49 mouse cellular contexts compared by ENCODE assay signal in the genomic region with DNA sequence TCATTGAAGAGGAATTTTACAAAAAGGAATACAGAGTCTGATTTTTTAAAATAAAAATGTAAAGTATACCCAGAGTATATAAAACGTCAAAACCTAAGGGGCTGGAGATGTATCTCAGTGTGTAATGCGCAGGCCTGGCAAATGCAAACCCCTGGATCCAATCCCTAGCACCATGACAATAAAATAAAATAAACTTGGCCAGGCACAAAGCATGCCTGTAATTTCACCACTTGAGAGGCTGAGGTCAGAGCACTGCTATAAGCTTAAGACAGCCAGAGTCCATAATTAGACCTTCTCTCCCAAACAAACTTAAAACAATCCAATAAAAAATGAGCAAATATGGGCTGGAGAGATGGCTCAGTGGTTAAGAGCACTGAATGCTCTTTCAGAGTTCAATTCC. TPM values are rescaled to one million over a fixed set of nuclear protein-coding genes. Genes with fewer than 3 reads are reported as not detected.
"Had no signal": no experiment of that assay in that cellular context is flagged by ENCODE, and none has a peak within 500 bp of the region (broad histone marks: within the 10 kb centered on the region; RNA-seq: fewer than 3 reads in every experiment).

No protein-coding gene starts in this region.

- H3K4me1 ChIP-seq: heart, embryonic 10.5 days; heart, embryonic 12.5 days; heart, embryonic 13.5 days; heart, embryonic 15.5 days; hindbrain, embryonic 10.5 days; hindbrain, embryonic 12.5 days; hindbrain, embryonic 13.5 days; hindbrain, embryonic 15.5 days; intestine, embryonic 15.5 days; kidney, embryonic 15.5 days had no signal

- H3K4me2 ChIP-seq: heart, embryonic 11.5 days; heart, embryonic 12.5 days; heart, embryonic 13.5 days; heart, embryonic 15.5 days; hindbrain, embryonic 12.5 days; hindbrain, embryonic 13.5 days; hindbrain, embryonic 14.5 days; hindbrain, embryonic 15.5 days; intestine, embryonic 15.5 days; kidney, embryonic 15.5 days had no signal

- H3K4me3 ChIP-seq: heart, embryonic 10.5 days; heart, embryonic 12.5 days; heart, embryonic 13.5 days; heart, embryonic 15.5 days; hindbrain, embryonic 10.5 days; hindbrain, embryonic 12.5 days; hindbrain, embryonic 13.5 days; hindbrain, embryonic 15.5 days; intestine, embryonic 15.5 days; kidney, embryonic 15.5 days; layer of hippocampus, adult 2 months had no signal

- H3K27me3 ChIP-seq: heart, embryonic 12.5 days; heart, embryonic 13.5 days; heart, embryonic 15.5 days; hindbrain, embryonic 12.5 days; hindbrain, embryonic 13.5 days; hindbrain, embryonic 15.5 days; intestine, embryonic 15.5 days; kidney, embryonic 15.5 days had no signal

- H3K27ac ChIP-seq: heart, embryonic 10.5 days; heart, embryonic 13.5 days; heart, embryonic 15.5 days; hindbrain, embryonic 10.5 days; hindbrain, embryonic 12.5 days; hindbrain, embryonic 13.5 days; hindbrain, embryonic 14.5 days; hindbrain, embryonic 15.5 days; hindbrain, postnatal 0 days; intestine, embryonic 15.5 days; kidney, embryonic 15.5 days; kidney, postnatal 0 days; layer of hippocampus, adult 2 months had no signal

- DNase-seq: heart, postnatal 14 days; heart, postnatal 4 days; kidney, adult 11 months; kidney, adult 18-20 months; kidney, adult 8-10 months; kidney, adult 9 months; kidney, postnatal 10 days; kidney, postnatal 14 days; kidney, postnatal 25 days; kidney, postnatal 4 days; layer of hippocampus, adult 9-11 months; layer of hippocampus, postnatal 36 days had no signal

- ATAC-seq: hindbrain, embryonic 16.5 days; hindbrain, postnatal 0 days; inflammation-experienced regulatory T-cells, adult 6 months; intestine, embryonic 15.5 days; intestine, embryonic 16.5 days; intestine, postnatal 0 days had no signal

- H3K9ac ChIP-seq: heart, embryonic 12.5 days; heart, embryonic 13.5 days; heart, embryonic 15.5 days; hindbrain, embryonic 12.5 days; hindbrain, embryonic 13.5 days; hindbrain, embryonic 14.5 days; hindbrain, embryonic 15.5 days; intestine, embryonic 15.5 days; kidney, embryonic 15.5 days had no signal

- H3K9me3 ChIP-seq: heart, embryonic 10.5 days; heart, embryonic 12.5 days; heart, embryonic 13.5 days; heart, embryonic 15.5 days; hindbrain, embryonic 10.5 days; hindbrain, embryonic 12.5 days; hindbrain, embryonic 13.5 days; hindbrain, embryonic 15.5 days; intestine, embryonic 15.5 days; kidney, embryonic 15.5 days had no signal

- H3K36me3 ChIP-seq: heart, embryonic 10.5 days; heart, embryonic 15.5 days; intestine, embryonic 15.5 days had no signal

RNA-seq across cellular contexts. Expression of gene Gm11027, which starts 52.1 kb away (rescaled TPM):
- total RNA-seq: heart, adult 8-10 months; heart, postnatal 10 days; heart, postnatal 14 days; heart, postnatal 25 days; heart, postnatal 4 days; hematopoietic stem cell, adult 5-6 weeks; hindbrain, postnatal 0 days; layer of hippocampus, adult 18-20 months; layer of hippocampus, adult 2 months; layer of hippocampus, adult 8-10 months; layer of hippocampus, postnatal 10 days; layer of hippocampus, postnatal 14 days; layer of hippocampus, postnatal 25 days; layer of hippocampus, postnatal 36 days had no signal
- polyA plus RNA-seq: heart, embryonic 10.5 days; heart, embryonic 11.5 days; heart, embryonic 12.5 days; heart, embryonic 13.5 days; heart, embryonic 14.5 days; heart, embryonic 15.5 days; heart, embryonic 16.5 days; heart, postnatal 0 days; hindbrain, embryonic 10.5 days; hindbrain, embryonic 11.5 days; hindbrain, embryonic 12.5 days; hindbrain, embryonic 13.5 days; hindbrain, embryonic 14.5 days; hindbrain, embryonic 15.5 days; hindbrain, embryonic 16.5 days; hindbrain, postnatal 0 days; intestine, embryonic 14.5 days; intestine, embryonic 15.5 days; intestine, embryonic 16.5 days; intestine, postnatal 0 days; kidney, adult 2 months; kidney, embryonic 14.5 days; kidney, embryonic 15.5 days; kidney, embryonic 16.5 days; kidney, postnatal 0 days; large intestine, adult 2 months had no signal
